Mouse (Mus musculus): Measurements from ENCODE around the gene 7420426K07Rik. TPM values are rescaled to one million over a fixed set of nuclear protein-coding genes. Genes with fewer than 3 reads are reported as not detected.

The 7420426K07Rik gene
- not detected in 2 replicates for polyA plus RNA-seq (2012; rRNA removed)

DNA sequence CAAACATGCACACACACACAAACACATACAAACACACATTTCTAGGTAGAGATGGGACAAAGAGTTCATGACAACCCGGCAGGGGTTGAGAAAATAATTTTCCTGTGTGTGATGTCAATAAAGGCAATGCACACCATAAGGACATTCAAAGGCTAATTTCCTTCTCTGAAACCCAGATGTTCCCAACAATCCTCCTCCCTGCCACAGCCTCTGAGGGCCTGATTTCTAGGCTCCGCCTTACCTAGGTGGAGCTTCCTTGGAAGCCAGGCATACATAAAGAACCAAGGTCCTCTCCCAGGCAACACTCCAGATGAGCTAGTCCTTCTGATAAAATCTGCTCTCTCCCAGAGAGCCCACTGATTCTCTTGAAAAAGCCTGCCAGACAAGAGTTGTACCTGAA is at the start of gene 7420426K07Rik:
7420426K07Rik (plus strand) TSS at position 301 of the 400 bp plus-strand sequence.

DNA sequence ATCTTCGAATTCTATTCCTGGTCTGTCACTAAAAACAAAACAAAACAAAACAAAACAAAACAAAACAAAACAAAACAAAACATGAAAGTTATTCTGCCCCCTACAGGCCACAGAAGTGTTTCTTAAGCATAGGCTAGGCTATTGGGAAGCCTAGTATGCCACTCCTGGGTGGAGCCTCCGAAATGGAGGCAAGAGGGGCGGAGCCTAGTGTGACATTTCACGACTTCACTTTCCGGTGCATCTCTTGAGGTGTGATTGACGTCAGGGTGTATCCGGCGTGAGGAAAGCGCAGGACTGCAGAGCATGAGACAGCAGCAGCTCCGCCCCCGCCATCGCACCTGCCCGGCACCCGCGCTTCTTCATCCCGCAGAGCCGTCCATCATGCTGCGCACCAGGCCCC is 46.7 kb upstream of the 7420426K07Rik start, which contains the start of gene Prr23a2:
Prr23a2 (plus strand) TSS at position 285 of the 400 bp plus-strand sequence.

GRCm38 (mm10) chr9:98864571-98864970 is 38.3 kb upstream of the 7420426K07Rik start, which contains the start of gene Prr23a3:
Prr23a3 (plus strand) TSS chr9:98864767.

Other genes starting within 250 kb of the 7420426K07Rik start
- gene Prr23a1, start 60.6 kb upstream of the 7420426K07Rik start, polyA plus RNA-seq (2012; rRNA removed), result not detected in 2 replicates
- not detected in 2 replicates for gene Prr23a2, start 46.6 kb upstream of the 7420426K07Rik start, polyA plus RNA-seq (2012; rRNA removed)
- not detected in 2 replicates for gene Prr23a3, start 38.4 kb upstream of the 7420426K07Rik start, polyA plus RNA-seq (2012; rRNA removed)
- 1.2 and 2.7 TPM in 2 replicates for gene Foxl2, start 52.2 kb downstream of the 7420426K07Rik start, polyA plus RNA-seq (2012; rRNA removed)
- 38.7 and 60.3 TPM in 2 replicates for gene Faim, start 83.3 kb downstream of the 7420426K07Rik start, polyA plus RNA-seq (2012; rRNA removed)
- 0.02 and 0.06 TPM in 2 replicates for gene Gm1123, start 132.6 kb downstream of the 7420426K07Rik start, polyA plus RNA-seq (2012; rRNA removed)
- 4.8 and 4.9 TPM in 2 replicates for gene Pik3cb, start 237.5 kb downstream of the 7420426K07Rik start, polyA plus RNA-seq (2012; rRNA removed)